Mouse (Mus musculus) midbrain, embryonic 16.5 days (tissue): ENCODE results near the gene Vmn2r58. TPM values are rescaled to one million over a fixed set of nuclear protein-coding genes. Genes with fewer than 3 reads are reported as not detected.
"Not testable (repeated sequence)": the region's sequence is repeated elsewhere in the genome, so short reads cannot be mapped to it uniquely, and the experiment has no call there.

Source experiments
- ATAC-seq: fragments of 200-750 bp; cut with Nextera tagmentation; 2 replicates; pipeline ENCODE4 v1.8.0; 2017; ENCODE audit warnings: moderate TSS enrichment
- H3K27ac ChIP-seq: fragments of 300-500 bp; sonication (generic); 2 replicates; pipeline ENCODE4 v1.5.1; 2014; ENCODE audit warnings: mild to moderate bottlenecking, low read length, mixed read lengths
- H3K27me3 ChIP-seq: fragments of 300-500 bp; sonication (generic); 2 replicates; pipeline ENCODE4 v1.6.1; 2014; ENCODE audit warnings: low read depth, low read length, mixed read lengths; ENCODE audit not compliant: control insufficient read depth, insufficient read depth
- H3K36me3 ChIP-seq: fragments of 300-500 bp; sonication (generic); 2 replicates; pipeline ENCODE4 v1.6.1; 2014; ENCODE audit warnings: mild to moderate bottlenecking, low read length, moderate library complexity, mixed read lengths; ENCODE audit not compliant: control insufficient read depth, insufficient read depth
- H3K4me1 ChIP-seq: fragments of 300-500 bp; sonication (generic); 2 replicates; pipeline ENCODE4 v1.6.1; 2014; ENCODE audit warnings: mild to moderate bottlenecking, low read length, mixed read lengths; ENCODE audit not compliant: control insufficient read depth, insufficient read depth
- H3K4me2 ChIP-seq: fragments of 300-500 bp; sonication (generic); 2 replicates; pipeline ENCODE4 v1.6.1; 2014; ENCODE audit warnings: mild to moderate bottlenecking, low read length, mixed read lengths
- H3K4me3 ChIP-seq: fragments of 300-500 bp; sonication (generic); 2 replicates; pipeline ENCODE4 v1.5.1; 2014; ENCODE audit warnings: low read depth, mild to moderate bottlenecking, low read length, moderate library complexity, mixed read lengths
- H3K9ac ChIP-seq: fragments of 300-500 bp; sonication (generic); 2 replicates; pipeline ENCODE4 v1.6.1; 2014; ENCODE audit warnings: low read depth, low read length, mixed read lengths
- H3K9me3 ChIP-seq: fragments of 300-500 bp; sonication (generic); replicated peaks from 2 replicates; pipeline ENCODE4 v1.6.1; 2014; ENCODE audit warnings: mild to moderate bottlenecking, low read length, mixed read lengths; ENCODE audit not compliant: control insufficient read depth, poor library complexity, severe bottlenecking
- WGBS: fragments of 180-500 bp; shearing (Covaris S2); extraction: QIAGEN DNeasy Blood & Tissue Kit; methylation state at CpG from one replicate; pipeline ENCODE4 v1.1.7; 2014; 5-methylcytosine and 5-hydroxymethylcytosine counted together
- polyA plus RNA-seq: library from polyadenylated mRNA; unstranded; fragments of >200 nt; fragmentation: Nextera tagmentation; extraction: Ambion mirVana; gene quantifications from 2 replicates; pipeline ENCODE4 v1.2.1, GENCODE M21; 2015

The Vmn2r58 gene
- polyA plus RNA-seq, result not detected in 2 replicates

DNA sequence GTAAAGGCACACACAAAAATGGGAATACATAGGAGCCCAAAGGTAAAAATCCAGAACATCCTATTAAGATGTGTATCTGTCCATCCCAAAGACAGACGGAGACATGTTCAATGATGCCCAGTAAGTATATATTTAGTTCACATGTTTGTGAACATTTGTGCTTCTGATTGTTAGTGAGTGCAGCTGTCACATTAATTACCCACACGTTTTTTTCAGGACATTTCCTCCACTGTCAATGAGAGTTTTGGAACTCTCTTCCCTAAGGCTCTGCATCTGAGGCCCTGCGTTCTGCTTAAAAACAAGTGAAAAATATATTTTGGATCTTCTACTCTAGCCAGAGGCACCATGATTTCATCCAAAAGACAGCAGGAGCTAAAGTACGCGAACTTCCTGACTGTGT is at the start of gene Vmn2r58:
TSS of gene Vmn2r58 (minus strand) at position 101 of the 400 bp plus-strand sequence.
- not testable (repeated sequence) for H3K4me1 ChIP-seq, ATAC-seq, H3K9me3 ChIP-seq, H3K27ac ChIP-seq, H3K36me3 ChIP-seq, H3K9ac ChIP-seq, H3K27me3 ChIP-seq, H3K4me2 ChIP-seq, H3K4me3 ChIP-seq
- 78% methylated on average over 5 of the region's 5 CpGs for WGBS

Other genes starting within 250 kb of the Vmn2r58 start
- gene Zfp788, start 239.5 kb downstream of the Vmn2r58 start, polyA plus RNA-seq, result 25.0 and 25.5 TPM in 2 replicates
- gene Vmn2r59, start 186.3 kb upstream of the Vmn2r58 start, polyA plus RNA-seq, result not detected in 2 replicates
- not detected in 2 replicates for gene Vmn2r60, start 235.1 kb upstream of the Vmn2r58 start, polyA plus RNA-seq